Mouse (Mus musculus) forebrain, postnatal 0 days (tissue): Measurements from ENCODE around the gene Lgals3bp. TPM values are rescaled to one million over a fixed set of nuclear protein-coding genes. Genes with fewer than 3 reads are reported as not detected.
A peak's percentile ranks its signal among the peaks of the same experiment; 100 is the strongest.
"Not testable (repeated sequence)": the region's sequence is repeated elsewhere in the genome, so short reads cannot be mapped to it uniquely, and the experiment has no call there.

Experiments used
- ATAC-seq: fragments of 200-750 bp; cut with Nextera tagmentation; 2 replicates; pipeline ENCODE4 v1.8.0; 2017; ENCODE audit warnings: mild to moderate bottlenecking, moderate library complexity
- DNase-seq: peaks from one replicate; pipeline ENCODE4 v3.0.0-alpha.2; 2015
- H3K27ac ChIP-seq: fragments of 300-500 bp; sonication (generic); 2 replicates; pipeline ENCODE4 v1.5.1; 2014; ENCODE audit warnings: low read depth, mild to moderate bottlenecking, antibody characterized with exemption, low read length, moderate library complexity, mixed read lengths
- H3K27me3 ChIP-seq: fragments of 300-500 bp; sonication (generic); 2 replicates; pipeline ENCODE4 v1.6.1; 2014; ENCODE audit warnings: mild to moderate bottlenecking, low read length, mixed read lengths; ENCODE audit not compliant: insufficient read depth
- H3K36me3 ChIP-seq: fragments of 300-500 bp; sonication (generic); 2 replicates; pipeline ENCODE4 v1.6.1; 2014; ENCODE audit warnings: mild to moderate bottlenecking, moderate library complexity; ENCODE audit not compliant: insufficient read depth
- H3K4me1 ChIP-seq: fragments of 300-500 bp; sonication (generic); 2 replicates; pipeline ENCODE4 v1.6.1; 2014; ENCODE audit warnings: antibody characterized with exemption; ENCODE audit not compliant: insufficient read depth
- H3K4me2 ChIP-seq: fragments of 300-500 bp; sonication (generic); 2 replicates; pipeline ENCODE4 v1.6.1; 2014; ENCODE audit warnings: low read depth, mild to moderate bottlenecking, moderate library complexity
- H3K4me3 ChIP-seq: fragments of 300-500 bp; sonication (generic); 2 replicates; pipeline ENCODE4 v1.5.1; 2014; ENCODE audit warnings: low read depth, low read length, mixed read lengths
- H3K9ac ChIP-seq: fragments of 300-500 bp; sonication (generic); 2 replicates; pipeline ENCODE4 v1.6.1; 2014; ENCODE audit warnings: mild to moderate bottlenecking
- H3K9me3 ChIP-seq: fragments of 300-500 bp; sonication (generic); 2 replicates; pipeline ENCODE4 v1.6.1; 2016; ENCODE audit warnings: low read length
- CTCF ChIP-seq: sonication (generic); IDR thresholded peaks from 2 replicates; pipeline ENCODE4 v1.5.1; 2016; ENCODE audit warnings: antibody characterized with exemption, control low read depth, low read depth
- WGBS: fragments of 180-500 bp; shearing (Covaris S2); extraction: QIAGEN DNeasy Blood & Tissue Kit; methylation state at CpG from one replicate; pipeline ENCODE4 v1.1.7; 2014; 5-methylcytosine and 5-hydroxymethylcytosine counted together
- polyA plus RNA-seq: library from polyadenylated mRNA; unstranded; fragments of >200 nt; fragmentation: Nextera tagmentation; extraction: Ambion mirVana; gene quantifications from 2 replicates; pipeline ENCODE4 v1.2.1, GENCODE M21; 2015
- total RNA-seq: library from RNA; depleted of rRNA; stranded (reverse); fragments of >200 nt; gene quantifications from 2 replicates; pipeline ENCODE4 v1.2.3, GENCODE M21; 2014

Gene Lgals3bp
- total and polyA plus RNA-seq, 2 experiments from 2014 or later, result 15.6 to 16.4 TPM

DNA sequence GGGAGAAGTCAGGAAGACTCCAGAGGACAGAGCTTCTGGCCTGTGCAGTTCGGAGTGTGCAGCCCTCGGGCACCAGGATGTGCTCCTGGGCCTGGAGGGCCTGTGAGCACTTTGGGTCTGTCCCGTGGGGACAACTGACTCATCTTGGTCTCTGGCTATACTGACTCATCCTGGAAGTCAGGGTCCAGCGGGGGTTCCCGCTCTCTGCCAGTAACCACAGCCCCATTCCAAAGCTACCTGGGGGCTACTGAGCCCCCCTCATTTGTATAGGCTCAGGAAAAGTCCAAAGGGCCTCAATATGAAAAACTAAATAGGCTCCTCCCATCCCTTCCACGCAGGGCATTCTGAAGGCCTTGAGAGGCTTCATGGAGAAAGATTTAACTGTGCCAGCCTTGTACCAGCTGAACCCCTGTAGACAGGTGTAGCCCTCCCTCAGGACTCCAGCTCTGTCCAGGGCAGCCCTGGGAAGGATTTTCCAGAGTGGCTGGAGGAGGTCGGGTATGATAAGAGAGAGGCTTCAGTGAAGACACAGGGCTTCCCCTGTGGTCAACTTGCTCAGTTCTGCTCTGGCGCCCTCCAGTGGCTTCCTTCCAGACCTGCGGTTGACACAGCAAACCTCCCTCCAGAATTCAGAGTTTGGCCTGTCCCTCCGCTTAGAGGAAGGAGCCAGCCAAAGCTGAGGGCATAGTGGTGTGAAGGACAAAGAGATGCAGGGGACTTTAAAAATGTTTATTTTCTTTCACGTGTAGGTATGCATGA, 22.5 kb downstream of the Lgals3bp start:
- Histone ChIP-seq H3K9me3 (no peaks in the 10 kb centered on the region), H3K27ac (no peak overlapping the region), H3K4me2 (no peak overlapping the region), H3K27me3 (no peaks in the 10 kb centered on the region), H3K36me3 (no peaks in the 10 kb centered on the region), H3K4me1 (0 out of 2 replicates have a peak, but pooled peaks cover 7% of the 10 kb centered on the region), H3K9ac (no peak overlapping the region), H3K4me3 (no peak overlapping the region)
- ATAC-seq (peak; percentile 55), DNase-seq (peak; percentile 80)
- 43% methylated on average over 11 of the region's 11 CpGs for WGBS
- peak; percentile 84 for TF ChIP-seq CTCF

DNA sequence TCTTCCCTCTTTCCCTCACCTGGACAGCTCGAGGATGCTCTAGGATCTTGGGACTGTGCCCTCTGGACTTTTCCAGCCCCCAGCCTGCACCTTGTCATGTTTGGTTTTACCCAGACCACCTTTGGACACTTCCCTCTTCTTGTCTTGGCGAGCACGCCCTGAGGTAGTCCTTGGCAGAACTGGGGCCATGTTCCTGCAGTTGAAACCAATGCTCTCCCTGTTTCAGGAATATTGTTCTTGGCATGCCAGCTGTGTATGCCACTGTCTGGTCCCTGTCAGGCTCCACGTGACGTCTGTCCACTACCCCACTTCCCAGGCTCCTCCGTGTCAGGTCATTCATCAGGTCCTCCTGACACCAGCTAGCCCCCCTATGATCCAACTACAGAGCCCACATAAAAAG, 23.2 kb downstream of the Lgals3bp start:
- H3K27me3 ChIP-seq, result no peaks in the 10 kb centered on the region
- no peaks in the 10 kb centered on the region for H3K36me3 ChIP-seq
- ATAC-seq (no peak), DNase-seq (no peak)
- TF ChIP-seq CTCF, result no peak
- H3K27ac ChIP-seq, result no peak overlapping the region
- no peak overlapping the region for H3K4me2 ChIP-seq
- H3K9ac ChIP-seq, result no peak overlapping the region
- H3K4me1 ChIP-seq, result 0 out of 2 replicates have a peak, but pooled peaks cover 7% of the 10 kb centered on the region
- 85% methylated on average over 6 of the region's 6 CpGs for WGBS
- H3K9me3 ChIP-seq, result no peaks in the 10 kb centered on the region
- H3K4me3 ChIP-seq, result no peak overlapping the region

GRCm38 (mm10) chr11:118376323-118376722, 25.6 kb downstream of the Lgals3bp start:
- not testable (repeated sequence) for H3K9me3 ChIP-seq, H3K27me3 ChIP-seq, H3K36me3 ChIP-seq, H3K4me3 ChIP-seq, ATAC-seq, DNase-seq, H3K27ac ChIP-seq, H3K4me2 ChIP-seq, H3K9ac ChIP-seq, H3K4me1 ChIP-seq

DNA sequence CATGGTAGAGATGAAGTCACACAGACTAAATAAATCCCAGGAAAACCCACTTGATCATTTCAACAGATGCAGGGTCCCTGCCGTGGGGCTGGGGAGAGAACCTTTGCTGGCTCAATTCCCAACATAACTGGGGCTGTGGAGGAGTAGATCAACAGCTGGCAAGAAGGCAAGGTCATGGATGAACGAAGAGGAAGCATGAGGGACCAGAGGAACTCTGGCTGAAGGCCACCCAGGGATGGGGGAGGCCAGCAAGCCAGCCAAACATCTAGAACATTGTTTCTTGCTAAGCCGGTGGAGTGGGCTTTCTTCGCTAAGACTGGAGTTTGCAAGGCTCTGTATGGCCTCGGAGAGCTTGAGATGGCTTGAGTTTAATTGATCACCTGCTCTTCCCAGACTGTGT, 26.0 kb downstream of the Lgals3bp start:
- no peaks in the 10 kb centered on the region for H3K9me3 ChIP-seq
- H3K27ac ChIP-seq, result no peak overlapping the region
- no peak overlapping the region for H3K9ac ChIP-seq
- no peaks in the 10 kb centered on the region for H3K27me3 ChIP-seq
- TF ChIP-seq CTCF, result no peak
- no peak for ATAC-seq
- no peaks in the 10 kb centered on the region for H3K36me3 ChIP-seq
- WGBS, result 83% methylated on average over 5 of the region's 5 CpGs
- 0 out of 2 replicates have a peak, but pooled peaks cover 7% of the 10 kb centered on the region for H3K4me1 ChIP-seq
- no peak overlapping the region for H3K4me2 ChIP-seq
- H3K4me3 ChIP-seq, result no peak overlapping the region
- DNase-seq, result no peak

DNA sequence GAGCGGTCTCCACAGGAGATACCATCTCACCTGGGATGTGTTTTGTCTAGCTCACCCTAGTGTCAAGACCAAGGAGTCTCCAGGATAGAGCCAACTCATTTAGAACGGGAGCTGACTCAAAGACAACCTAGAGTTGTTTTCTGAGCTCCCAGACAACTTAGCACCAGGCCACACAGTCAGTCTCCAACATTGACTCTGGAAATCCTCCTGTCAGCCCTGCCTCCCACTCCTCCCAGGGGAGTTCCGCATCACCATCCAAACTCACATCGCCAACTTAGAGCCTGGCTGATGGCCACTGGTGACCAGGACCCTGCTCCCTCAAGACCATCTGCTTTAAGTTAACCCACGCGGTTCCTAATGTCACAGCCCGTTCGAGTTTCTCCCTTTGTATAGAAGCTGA, 26.4 kb downstream of the Lgals3bp start:
- Histone ChIP-seq H3K9ac (no peak overlapping the region), H3K36me3 (no peaks in the 10 kb centered on the region), H3K4me2 (no peak overlapping the region), H3K9me3 (no peaks in the 10 kb centered on the region), H3K27ac (no peak overlapping the region), H3K27me3 (no peaks in the 10 kb centered on the region), H3K4me1 (0 out of 2 replicates have a peak, but pooled peaks cover 7% of the 10 kb centered on the region), H3K4me3 (no peak overlapping the region)
- TF ChIP-seq CTCF, result no peak
- ATAC-seq (no peak), DNase-seq (no peak)
- 88% methylated on average over 8 of the region's 8 CpGs for WGBS

DNA sequence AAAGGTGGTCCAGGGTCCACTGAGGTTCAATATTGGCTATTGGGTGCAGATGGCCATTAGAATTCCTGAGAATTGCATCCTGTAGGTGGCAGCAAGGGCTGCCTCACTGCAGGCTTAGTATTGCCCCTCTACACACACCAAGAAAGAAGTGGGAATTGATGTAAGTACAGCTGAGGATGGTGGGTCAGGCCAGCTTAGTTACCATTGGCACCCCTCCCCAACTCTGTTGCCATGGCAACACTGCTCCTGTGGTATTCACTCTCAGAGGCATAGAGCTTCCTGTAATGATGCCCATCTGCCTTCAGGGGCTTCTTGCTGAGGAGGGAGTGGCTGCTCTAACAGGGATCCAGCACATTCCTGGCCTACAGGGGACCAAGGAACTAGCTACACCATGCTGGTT, 26.9 kb downstream of the Lgals3bp start:
- H3K4me2 ChIP-seq, result no peak overlapping the region
- no peak overlapping the region for H3K4me3 ChIP-seq
- no peak overlapping the region for H3K27ac ChIP-seq
- H3K9me3 ChIP-seq, result no peaks in the 10 kb centered on the region
- H3K4me1 ChIP-seq, result 0 out of 2 replicates have a peak, but pooled peaks cover 7% of the 10 kb centered on the region
- H3K27me3 ChIP-seq, result no peaks in the 10 kb centered on the region
- peak; percentile 58 for ATAC-seq
- H3K9ac ChIP-seq, result no peak overlapping the region
- peak; percentile 41 for TF ChIP-seq CTCF
- peak; percentile 75 for DNase-seq
- H3K36me3 ChIP-seq, result no peaks in the 10 kb centered on the region

- 69% methylated on average over 5 of the region's 5 CpGs for WGBS
- Histone ChIP-seq H3K9ac (no peak overlapping the region), H3K4me3 (no peak overlapping the region)
These were observed 27.4 kb downstream of the Lgals3bp start for GRCm38 (mm10) chr11:118374506-118374905.

More at GRCm38 (mm10) chr11:118374506-118374905, 27.4 kb downstream of the Lgals3bp start:
- Histone ChIP-seq H3K4me2 (no peak overlapping the region), H3K27ac (no peak overlapping the region), H3K27me3 (no peaks in the 10 kb centered on the region), H3K4me1 (0 out of 2 replicates have a peak, but pooled peaks cover 7% of the 10 kb centered on the region), H3K9me3 (no peaks in the 10 kb centered on the region), H3K36me3 (no peaks in the 10 kb centered on the region)
- ATAC-seq (no peak), DNase-seq (no peak)
- no peak for TF ChIP-seq CTCF
